Mouse (Mus musculus): ENCODE results near the gene St3gal4. TPM values are rescaled to one million over a fixed set of nuclear protein-coding genes. Genes with fewer than 3 reads are reported as not detected.

The St3gal4 gene
- total and polyA plus RNA-seq, 3 experiments, result 18.6 to 45.7 (median 31.6) TPM

- DNase-seq, result peak; percentile 5
These were observed 12.9 kb downstream of the St3gal4 start for GRCm38 (mm10) chr9:35105884-35106880.

GRCm38 (mm10) chr9:35105438-35105837 lies 13.6 kb downstream of the St3gal4 start:
- DNase-seq, result no peak

- DNase-seq, result peak; percentile 26
These were observed 14.4 kb downstream of the St3gal4 start for GRCm38 (mm10) chr9:35104711-35105110.

GRCm38 (mm10) chr9:35098762-35099161 lies 20.3 kb downstream of the St3gal4 start:
- peak; percentile 10 for DNase-seq

GRCm38 (mm10) chr9:35097901-35098300 lies 21.2 kb downstream of the St3gal4 start:
- DNase-seq, result peak; percentile 1

- DNase-seq, result peak; percentile 0
These were observed 23.3 kb downstream of the St3gal4 start for GRCm38 (mm10) chr9:35095726-35096125.

GRCm38 (mm10) chr9:35093350-35093749 lies 25.7 kb downstream of the St3gal4 start:
- DNase-seq, result no peak

- no peak for DNase-seq
These were observed 26.2 kb downstream of the St3gal4 start for GRCm38 (mm10) chr9:35092904-35093303.

- DNase-seq, result peak; percentile 1
These were observed 57.6 kb downstream of the St3gal4 start for GRCm38 (mm10) chr9:35061446-35061845.

GRCm38 (mm10) chr9:35059881-35060280 lies 59.2 kb downstream of the St3gal4 start:
- peak; percentile 4 for DNase-seq

GRCm38 (mm10) chr9:35058596-35059354 lies 60.3 kb downstream of the St3gal4 start:
- peak; percentile 84 for DNase-seq

- no peak for DNase-seq
These were observed 60.9 kb downstream of the St3gal4 start for GRCm38 (mm10) chr9:35058186-35058585.

GRCm38 (mm10) chr9:35057631-35058030 lies 61.4 kb downstream of the St3gal4 start:
- DNase-seq, result peak; percentile 0

- DNase-seq, result peak; percentile 0
These were observed 62.5 kb downstream of the St3gal4 start for GRCm38 (mm10) chr9:35056611-35057010.

GRCm38 (mm10) chr9:35055528-35056330 lies 63.3 kb downstream of the St3gal4 start:
- DNase-seq, result peak; percentile 2

GRCm38 (mm10) chr9:35053669-35054068 lies 65.4 kb downstream of the St3gal4 start:
- peak; percentile 0 for DNase-seq

- DNase-seq, result peak; percentile 0
These were observed 66.0 kb downstream of the St3gal4 start for GRCm38 (mm10) chr9:35053081-35053480.

GRCm38 (mm10) chr9:35052671-35053070 lies 66.4 kb downstream of the St3gal4 start:
- DNase-seq, result peak; percentile 1

GRCm38 (mm10) chr9:35051666-35052065 lies 67.4 kb downstream of the St3gal4 start:
- DNase-seq, result no peak

- peak; percentile 0 for DNase-seq
These were observed 68.2 kb downstream of the St3gal4 start for GRCm38 (mm10) chr9:35050701-35051454.

Measured in adrenal gland, adult 2 months (tissue).